Mouse (Mus musculus) retina, embryonic 14.5 days (tissue): Measurements from ENCODE around the gene Plekhg1.

Experiments used
- DNase-seq: peaks from one replicate; pipeline ENCODE4 v3.0.0-alpha.2; 2015; ENCODE audit warnings: low spot score

The Plekhg1 gene

GRCm38 (mm10) chr10:3958591-3958990 lies 218.4 kb downstream of the Plekhg1 start:
- DNase-seq: no peak

- no peak for DNase-seq
Measured at GRCm38 (mm10) chr10:3969026-3969425, 228.9 kb downstream of the Plekhg1 start.

GRCm38 (mm10) chr10:3972237-3972636 lies 232.1 kb downstream of the Plekhg1 start:
- no peak for DNase-seq

- DNase-seq: peak; percentile 90
Measured at GRCm38 (mm10) chr10:3972981-3973588, 232.9 kb downstream of the Plekhg1 start, which contains the start of gene Mthfd1l. Gene Mthfd1l (plus strand): TSS chr10:3973118.

- DNase-seq: peak; percentile 82
Measured at GRCm38 (mm10) chr10:3973589-3974070, 233.5 kb downstream of the Plekhg1 start.

GRCm38 (mm10) chr10:3974380-3974779 lies 234.2 kb downstream of the Plekhg1 start:
- no peak for DNase-seq

- no peak for DNase-seq
Measured at GRCm38 (mm10) chr10:3975898-3976622, 235.9 kb downstream of the Plekhg1 start.

GRCm38 (mm10) chr10:3976623-3977010 lies 236.5 kb downstream of the Plekhg1 start:
- no peak for DNase-seq

- DNase-seq: no peak
Measured at GRCm38 (mm10) chr10:3978326-3978725, 238.2 kb downstream of the Plekhg1 start.

- DNase-seq: no peak
Measured at GRCm38 (mm10) chr10:3978792-3979488, 238.8 kb downstream of the Plekhg1 start.

- no peak for DNase-seq
Measured at GRCm38 (mm10) chr10:3980231-3980630, 240.1 kb downstream of the Plekhg1 start.

- DNase-seq: no peak
Measured at GRCm38 (mm10) chr10:3990295-3990883, 250.2 kb downstream of the Plekhg1 start.

- no peak for DNase-seq
Measured at GRCm38 (mm10) chr10:3993365-3994102, 253.4 kb downstream of the Plekhg1 start.

- no peak for DNase-seq
Measured at GRCm38 (mm10) chr10:3995277-3995676, 255.1 kb downstream of the Plekhg1 start.

GRCm38 (mm10) chr10:3996170-3996876 lies 256.2 kb downstream of the Plekhg1 start:
- peak; percentile 82 for DNase-seq

GRCm38 (mm10) chr10:3997851-3998426 lies 257.8 kb downstream of the Plekhg1 start:
- no peak for DNase-seq

GRCm38 (mm10) chr10:4002711-4003110 lies 262.5 kb downstream of the Plekhg1 start:
- DNase-seq: no peak

- no peak for DNase-seq
Measured at GRCm38 (mm10) chr10:4005191-4005590, 265.0 kb downstream of the Plekhg1 start.

GRCm38 (mm10) chr10:4006296-4007015 lies 266.3 kb downstream of the Plekhg1 start:
- DNase-seq: no peak
